Mouse (Mus musculus): ENCODE measurements around the gene Gm13276. TPM values are rescaled to one million over a fixed set of nuclear protein-coding genes. Genes with fewer than 3 reads are reported as not detected.
"Not testable (repeated sequence)": the region's sequence is repeated elsewhere in the genome, so short reads cannot be mapped to it uniquely, and the experiment has no call there.

The Gm13276 gene
- total and polyA plus RNA-seq, 2 experiments from 2014 or later = not detected

DNA sequence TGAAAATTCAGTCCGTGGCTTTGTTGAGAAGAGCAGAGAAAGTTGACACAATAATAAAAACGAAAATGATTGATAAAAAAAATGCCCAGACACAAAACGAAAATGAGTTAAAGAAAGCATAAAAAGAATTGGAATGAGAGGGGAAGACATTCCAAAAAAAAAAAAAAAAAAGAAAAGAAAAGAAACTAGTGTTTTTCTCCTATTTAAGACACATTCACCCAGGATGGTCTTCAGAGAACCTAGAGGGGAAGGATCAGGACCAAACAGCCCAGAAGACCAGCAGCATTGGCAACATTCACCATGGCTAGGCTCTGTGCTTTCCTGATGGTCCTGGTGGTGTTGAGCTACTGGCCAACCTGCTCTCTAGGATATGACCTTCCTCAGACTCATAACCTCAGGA is 30.4 kb downstream of the Gm13276 start, which contains the start of gene Ifna7:
Gene Ifna7, plus strand, starts transcription at position 301 of the 400 bp plus-strand sequence.
- Histone ChIP-seq H3K4me3 (ENCODE audit: low read depth, low read length) (no peak within 1 kb of the TSS), H3K27ac (ENCODE audit: low read depth, low read length) (no peak within 1 kb of the TSS), H3K27me3 (ENCODE audit: insufficient read depth, low read length) (no peaks in the 10 kb centered on the region), H3K4me2 (ENCODE audit: low read depth) (no peak within 1 kb of the TSS), H3K9ac (no peak within 1 kb of the TSS), H3K4me1 (ENCODE audit: insufficient read depth) (no peaks in the 10 kb centered on the region), H3K9me3 (ENCODE audit: low read length) (no peaks in the 10 kb centered on the region), H3K36me3 (ENCODE audit: insufficient read depth) (no peaks in the 10 kb centered on the region)
- DNase-seq (no peak), ATAC-seq (no peak)
- TF ChIP-seq CTCF (IDR thresholded peaks at IDR 0.05; ENCODE audit: low read depth) = no peak
- 62% methylated on average over 3 of the region's 3 CpGs for WGBS

- ATAC-seq = no peak
- no peaks in the 10 kb centered on the region for H3K27me3 ChIP-seq (ENCODE audit: insufficient read depth, low read length)
- WGBS = 92% methylated on average over 1 of the region's 1 CpGs
- no peaks in the 10 kb centered on the region for H3K9me3 ChIP-seq (ENCODE audit: low read length)
- no peak for TF ChIP-seq CTCF (IDR thresholded peaks at IDR 0.05; ENCODE audit: low read depth)
- DNase-seq = no peak
- H3K4me1 ChIP-seq (ENCODE audit: insufficient read depth) = no peaks in the 10 kb centered on the region
- H3K36me3 ChIP-seq (ENCODE audit: insufficient read depth) = no peaks in the 10 kb centered on the region
- no peak within 1 kb of the TSS for H3K4me3 ChIP-seq (ENCODE audit: low read depth, low read length)
- no peak within 1 kb of the TSS for H3K9ac ChIP-seq
- no peak within 1 kb of the TSS for H3K4me2 ChIP-seq (ENCODE audit: low read depth)
- H3K27ac ChIP-seq (ENCODE audit: low read depth, low read length) = no peak within 1 kb of the TSS
Measured at GRCm38 (mm10) chr4:88819659-88820058, 34.1 kb downstream of the Gm13276 start, which contains the start of gene Ifna11. TSS of gene Ifna11 (plus strand) at chr4:88819959.

GRCm38 (mm10) chr4:88822995-88823394 is 37.5 kb downstream of the Gm13276 start:
- Histone ChIP-seq H3K9me3 (ENCODE audit: low read length) (no peaks in the 10 kb centered on the region), H3K4me1 (ENCODE audit: insufficient read depth) (no peaks in the 10 kb centered on the region), H3K4me2 (ENCODE audit: low read depth) (no peak overlapping the region), H3K36me3 (ENCODE audit: insufficient read depth) (no peaks in the 10 kb centered on the region), H3K4me3 (ENCODE audit: low read depth, low read length) (no peak overlapping the region), H3K27ac (ENCODE audit: low read depth, low read length) (no peak overlapping the region), H3K9ac (no peak overlapping the region), H3K27me3 (ENCODE audit: insufficient read depth, low read length) (no peaks in the 10 kb centered on the region)
- peak; percentile 36 for DNase-seq
- no peak for ATAC-seq
- 26% methylated on average over 4 of the region's 4 CpGs for WGBS
- TF ChIP-seq CTCF (IDR thresholded peaks at IDR 0.05; ENCODE audit: low read depth) = peak; percentile 69

DNA sequence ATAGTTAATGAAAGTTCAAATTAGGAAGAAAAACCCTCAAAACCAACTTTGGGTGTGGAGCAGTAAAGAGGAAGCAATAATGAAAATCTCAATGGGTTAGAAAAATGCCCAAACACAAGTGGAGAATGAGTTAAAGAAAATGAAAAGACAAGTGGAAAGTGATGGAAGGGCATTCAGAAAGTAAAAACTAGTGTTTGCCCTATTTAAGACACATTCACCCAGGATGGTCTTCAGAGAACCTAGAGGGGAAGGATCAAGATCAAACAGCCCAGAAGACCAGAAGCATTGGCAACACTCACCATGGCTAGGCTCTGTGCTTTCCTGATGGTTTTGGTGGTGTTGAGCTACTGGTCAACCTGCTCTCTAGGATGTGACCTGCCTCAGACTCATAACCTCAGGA is 41.6 kb downstream of the Gm13276 start, which contains the start of gene Ifna6:
Gene Ifna6, plus strand, starts transcription at position 301 of the 400 bp plus-strand sequence.
- H3K4me2 ChIP-seq (ENCODE audit: low read depth); ATAC-seq; H3K27me3 ChIP-seq (ENCODE audit: insufficient read depth, low read length); H3K27ac ChIP-seq (ENCODE audit: low read depth, low read length); H3K4me3 ChIP-seq (ENCODE audit: low read depth, low read length); H3K9ac ChIP-seq; H3K4me1 ChIP-seq (ENCODE audit: insufficient read depth); H3K36me3 ChIP-seq (ENCODE audit: insufficient read depth); DNase-seq; H3K9me3 ChIP-seq (ENCODE audit: low read length): not testable (repeated sequence)

GRCm38 (mm10) chr4:88830523-88830922 is 45.0 kb downstream of the Gm13276 start:
- TF ChIP-seq CTCF (IDR thresholded peaks at IDR 0.05; ENCODE audit: low read depth) = peak; percentile 66
- Histone ChIP-seq H3K36me3 (ENCODE audit: insufficient read depth) (no peaks in the 10 kb centered on the region), H3K27ac (ENCODE audit: low read depth, low read length) (no peak overlapping the region), H3K9me3 (ENCODE audit: low read length) (no peaks in the 10 kb centered on the region), H3K4me1 (ENCODE audit: insufficient read depth) (no peaks in the 10 kb centered on the region), H3K4me2 (ENCODE audit: low read depth) (no peak overlapping the region), H3K9ac (no peak overlapping the region), H3K27me3 (ENCODE audit: insufficient read depth, low read length) (no peaks in the 10 kb centered on the region), H3K4me3 (ENCODE audit: low read depth, low read length) (no peak overlapping the region)
- DNase-seq (peak; percentile 57), ATAC-seq (no peak)
- 22% methylated on average over 4 of the region's 4 CpGs for WGBS

- ATAC-seq; DNase-seq; H3K27ac ChIP-seq (ENCODE audit: low read depth, low read length); H3K36me3 ChIP-seq (ENCODE audit: insufficient read depth); H3K4me3 ChIP-seq (ENCODE audit: low read depth, low read length); H3K4me1 ChIP-seq (ENCODE audit: insufficient read depth); H3K9me3 ChIP-seq (ENCODE audit: low read length); H3K27me3 ChIP-seq (ENCODE audit: insufficient read depth, low read length); H3K9ac ChIP-seq; H3K4me2 ChIP-seq (ENCODE audit: low read depth): not testable (repeated sequence)
- 78% methylated on average over 1 of the region's 1 CpGs for WGBS
Measured at GRCm38 (mm10) chr4:88835225-88835624, 49.7 kb downstream of the Gm13276 start, which contains the start of gene Ifna5. TSS of gene Ifna5 (plus strand) at chr4:88835525.

Other genes starting within 250 kb of the Gm13276 start
Only the 30 nearest of the 31 such genes appear.
- not detected in 2 replicates for gene Ifna14, start 213.9 kb upstream of the Gm13276 start, total RNA-seq (2014; rRNA removed)
- not detected in 2 replicates for gene Ifna14, start 213.9 kb upstream of the Gm13276 start, polyA plus RNA-seq (2015; fragmentation: Nextera tagmentation; extraction: Ambion mirVana)
- not detected in 2 replicates for gene Ifna9, start 193.3 kb upstream of the Gm13276 start, total RNA-seq (2014; rRNA removed)
- gene Ifna9, start 193.3 kb upstream of the Gm13276 start, polyA plus RNA-seq (2015; fragmentation: Nextera tagmentation; extraction: Ambion mirVana) = not detected in 2 replicates
- not detected in 2 replicates for gene Ifna12, start 182.3 kb upstream of the Gm13276 start, total RNA-seq (2014; rRNA removed)
- not detected in 2 replicates for gene Ifna12, start 182.3 kb upstream of the Gm13276 start, polyA plus RNA-seq (2015; fragmentation: Nextera tagmentation; extraction: Ambion mirVana)
- gene C87499, start 151.3 kb upstream of the Gm13276 start, total RNA-seq (2014; rRNA removed) = not detected in 2 replicates
- gene C87499, start 151.3 kb upstream of the Gm13276 start, polyA plus RNA-seq (2015; fragmentation: Nextera tagmentation; extraction: Ambion mirVana) = not detected in 2 replicates
- not detected in 2 replicates for gene Ifna13, start 141.2 kb upstream of the Gm13276 start, total RNA-seq (2014; rRNA removed)
- not detected in 2 replicates for gene Ifna13, start 141.2 kb upstream of the Gm13276 start, polyA plus RNA-seq (2015; fragmentation: Nextera tagmentation; extraction: Ambion mirVana)
- not detected in 2 replicates for gene Ifna16, start 108.8 kb upstream of the Gm13276 start, total RNA-seq (2014; rRNA removed)
- not detected in 2 replicates for gene Ifna16, start 108.8 kb upstream of the Gm13276 start, polyA plus RNA-seq (2015; fragmentation: Nextera tagmentation; extraction: Ambion mirVana)
- not detected in 2 replicates for gene Ifna2, start 101.8 kb upstream of the Gm13276 start, total RNA-seq (2014; rRNA removed)
- not detected in 2 replicates for gene Ifna2, start 101.8 kb upstream of the Gm13276 start, polyA plus RNA-seq (2015; fragmentation: Nextera tagmentation; extraction: Ambion mirVana)
- not detected in 2 replicates for gene Ifnab, start 94.3 kb upstream of the Gm13276 start, total RNA-seq (2014; rRNA removed)
- not detected in 2 replicates for gene Ifnab, start 94.3 kb upstream of the Gm13276 start, polyA plus RNA-seq (2015; fragmentation: Nextera tagmentation; extraction: Ambion mirVana)
- gene Gm26566, start 63.9 kb upstream of the Gm13276 start, total RNA-seq (2014; rRNA removed) = 1.2 and 2.9 TPM in 2 replicates
- 0.84 and 1.1 TPM in 2 replicates for gene Gm26566, start 63.9 kb upstream of the Gm13276 start, polyA plus RNA-seq (2015; fragmentation: Nextera tagmentation; extraction: Ambion mirVana)
- 171 and 176 TPM in 2 replicates for gene Klhl9, start 63.2 kb upstream of the Gm13276 start, total RNA-seq (2014; rRNA removed)
- 65.8 and 78.1 TPM in 2 replicates for gene Klhl9, start 63.2 kb upstream of the Gm13276 start, polyA plus RNA-seq (2015; fragmentation: Nextera tagmentation; extraction: Ambion mirVana)
- not detected in 2 replicates for gene Gm13271, start 30.8 kb upstream of the Gm13276 start, total RNA-seq (2014; rRNA removed)
- not detected in 2 replicates for gene Gm13271, start 30.8 kb upstream of the Gm13276 start, polyA plus RNA-seq (2015; fragmentation: Nextera tagmentation; extraction: Ambion mirVana)
- not detected in 2 replicates for gene Gm13283, start 25.6 kb upstream of the Gm13276 start, total RNA-seq (2014; rRNA removed)
- gene Gm13283, start 25.6 kb upstream of the Gm13276 start, polyA plus RNA-seq (2015; fragmentation: Nextera tagmentation; extraction: Ambion mirVana) = not detected in 2 replicates
- not detected in 2 replicates for gene Gm13290, start 11.9 kb upstream of the Gm13276 start, total RNA-seq (2014; rRNA removed)
- gene Gm13290, start 11.9 kb upstream of the Gm13276 start, polyA plus RNA-seq (2015; fragmentation: Nextera tagmentation; extraction: Ambion mirVana) = not detected in 2 replicates
- gene Gm13289, start 8.8 kb upstream of the Gm13276 start, total RNA-seq (2014; rRNA removed) = not detected in 2 replicates
- gene Gm13289, start 8.8 kb upstream of the Gm13276 start, polyA plus RNA-seq (2015; fragmentation: Nextera tagmentation; extraction: Ambion mirVana) = not detected in 2 replicates
- gene Gm13272, start 5.9 kb upstream of the Gm13276 start, total RNA-seq (2014; rRNA removed) = not detected in 2 replicates
- gene Gm13272, start 5.9 kb upstream of the Gm13276 start, polyA plus RNA-seq (2015; fragmentation: Nextera tagmentation; extraction: Ambion mirVana) = not detected in 2 replicates
- gene Ifnz, start 3.6 kb upstream of the Gm13276 start, total RNA-seq (2014; rRNA removed) = 0.33 TPM in 1 of 2 replicates, not detected in the other
- gene Ifnz, start 3.6 kb upstream of the Gm13276 start, polyA plus RNA-seq (2015; fragmentation: Nextera tagmentation; extraction: Ambion mirVana) = not detected in 2 replicates
- not detected in 2 replicates for gene Gm13277, start 2.9 kb downstream of the Gm13276 start, total RNA-seq (2014; rRNA removed)
- gene Gm13277, start 2.9 kb downstream of the Gm13276 start, polyA plus RNA-seq (2015; fragmentation: Nextera tagmentation; extraction: Ambion mirVana) = not detected in 2 replicates
- gene Gm13278, start 5.8 kb downstream of the Gm13276 start, total RNA-seq (2014; rRNA removed) = not detected in 2 replicates
- not detected in 2 replicates for gene Gm13278, start 5.8 kb downstream of the Gm13276 start, polyA plus RNA-seq (2015; fragmentation: Nextera tagmentation; extraction: Ambion mirVana)
- not detected in 2 replicates for gene Gm13275, start 8.8 kb downstream of the Gm13276 start, total RNA-seq (2014; rRNA removed)
- gene Gm13275, start 8.8 kb downstream of the Gm13276 start, polyA plus RNA-seq (2015; fragmentation: Nextera tagmentation; extraction: Ambion mirVana) = not detected in 2 replicates
- gene Gm13279, start 11.7 kb downstream of the Gm13276 start, total RNA-seq (2014; rRNA removed) = not detected in 2 replicates
- not detected in 2 replicates for gene Gm13279, start 11.7 kb downstream of the Gm13276 start, polyA plus RNA-seq (2015; fragmentation: Nextera tagmentation; extraction: Ambion mirVana)
- gene Gm13285, start 14.0 kb downstream of the Gm13276 start, total RNA-seq (2014; rRNA removed) = not detected in 2 replicates
- not detected in 2 replicates for gene Gm13285, start 14.0 kb downstream of the Gm13276 start, polyA plus RNA-seq (2015; fragmentation: Nextera tagmentation; extraction: Ambion mirVana)
- gene Gm13287, start 17.5 kb downstream of the Gm13276 start, total RNA-seq (2014; rRNA removed) = not detected in 2 replicates
- not detected in 2 replicates for gene Gm13287, start 17.5 kb downstream of the Gm13276 start, polyA plus RNA-seq (2015; fragmentation: Nextera tagmentation; extraction: Ambion mirVana)
- gene Gm13288, start 19.8 kb downstream of the Gm13276 start, total RNA-seq (2014; rRNA removed) = not detected in 2 replicates
- gene Gm13288, start 19.8 kb downstream of the Gm13276 start, polyA plus RNA-seq (2015; fragmentation: Nextera tagmentation; extraction: Ambion mirVana) = not detected in 2 replicates
- not detected in 2 replicates for gene Ifna7, start 30.5 kb downstream of the Gm13276 start, total RNA-seq (2014; rRNA removed)
- gene Ifna7, start 30.5 kb downstream of the Gm13276 start, polyA plus RNA-seq (2015; fragmentation: Nextera tagmentation; extraction: Ambion mirVana) = not detected in 2 replicates
- not detected in 2 replicates for gene Ifna11, start 34.2 kb downstream of the Gm13276 start, total RNA-seq (2014; rRNA removed)
- gene Ifna11, start 34.2 kb downstream of the Gm13276 start, polyA plus RNA-seq (2015; fragmentation: Nextera tagmentation; extraction: Ambion mirVana) = not detected in 2 replicates
- not detected in 2 replicates for gene Ifna6, start 41.7 kb downstream of the Gm13276 start, total RNA-seq (2014; rRNA removed)
- not detected in 2 replicates for gene Ifna6, start 41.7 kb downstream of the Gm13276 start, polyA plus RNA-seq (2015; fragmentation: Nextera tagmentation; extraction: Ambion mirVana)
- gene Ifna5, start 49.8 kb downstream of the Gm13276 start, total RNA-seq (2014; rRNA removed) = not detected in 2 replicates
- gene Ifna5, start 49.8 kb downstream of the Gm13276 start, polyA plus RNA-seq (2015; fragmentation: Nextera tagmentation; extraction: Ambion mirVana) = not detected in 2 replicates
- gene Ifna4, start 56.2 kb downstream of the Gm13276 start, total RNA-seq (2014; rRNA removed) = not detected in 2 replicates
- gene Ifna4, start 56.2 kb downstream of the Gm13276 start, polyA plus RNA-seq (2015; fragmentation: Nextera tagmentation; extraction: Ambion mirVana) = not detected in 2 replicates
- not detected in 2 replicates for gene Ifna1, start 64.4 kb downstream of the Gm13276 start, total RNA-seq (2014; rRNA removed)
- not detected in 2 replicates for gene Ifna1, start 64.4 kb downstream of the Gm13276 start, polyA plus RNA-seq (2015; fragmentation: Nextera tagmentation; extraction: Ambion mirVana)
- gene Ifne, start 94.5 kb downstream of the Gm13276 start, total RNA-seq (2014; rRNA removed) = not detected in 2 replicates
- not detected in 2 replicates for gene Ifne, start 94.5 kb downstream of the Gm13276 start, polyA plus RNA-seq (2015; fragmentation: Nextera tagmentation; extraction: Ambion mirVana)

Data from forebrain, postnatal 0 days (tissue).